Mouse (Mus musculus): Measurements from ENCODE around the gene Fus. TPM values are rescaled to one million over a fixed set of nuclear protein-coding genes. Genes with fewer than 3 reads are reported as not detected.
"Not testable (repeated sequence)": the region's sequence is repeated elsewhere in the genome, so short reads cannot be mapped to it uniquely, and the experiment has no call there.

Fus gene
- polyA plus RNA-seq, 1 experiment from 2014 or later, result 120 TPM

DNA sequence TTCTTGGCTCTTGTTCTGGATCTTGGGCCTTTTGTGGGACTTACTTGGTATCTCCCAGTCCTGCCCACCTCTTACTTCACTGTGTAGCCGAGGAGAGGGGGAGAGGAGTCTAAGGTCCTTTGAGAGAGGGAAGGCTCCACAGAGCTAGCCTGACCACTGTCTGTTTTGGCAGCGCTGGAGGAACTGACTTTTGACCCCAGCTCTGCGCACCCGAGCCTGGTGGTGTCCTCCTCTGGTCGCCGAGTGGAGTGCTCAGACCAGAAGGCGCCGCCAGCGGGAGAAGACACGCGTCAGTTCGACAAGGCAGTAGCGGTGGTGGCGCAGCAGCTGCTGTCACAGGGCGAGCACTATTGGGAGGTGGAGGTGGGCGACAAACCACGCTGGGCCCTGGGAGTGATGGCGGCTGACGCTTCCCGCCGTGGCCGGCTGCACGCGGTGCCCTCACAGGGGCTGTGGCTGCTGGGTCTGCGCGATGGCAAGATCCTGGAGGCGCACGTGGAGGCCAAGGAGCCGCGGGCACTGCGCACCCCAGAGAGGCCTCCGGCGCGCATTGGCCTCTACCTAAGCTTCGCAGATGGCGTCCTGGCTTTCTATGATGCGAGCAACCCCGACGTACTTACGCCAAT, 42.6 kb downstream of the Fus start:
- Histone ChIP-seq H3K4me2 (peak overlapping the region; percentile 35; the same call in 1 of the 2 replicates), H3K4me3 (replicated peaks) (no peak overlapping the region), H3K4me1 (replicated peaks) (0 out of 2 replicates have a peak, but pooled peaks cover 5% of the 10 kb centered on the region), H3K36me3 (replicated peaks) (no peaks in the 10 kb centered on the region), H3K9me3 (replicated peaks) (no peaks in the 10 kb centered on the region), H3K27ac (replicated peaks) (no peak overlapping the region), H3K9ac (no peak overlapping the region), H3K27me3 (no peaks in the 10 kb centered on the region; the same call in 1 of the 2 replicates)
- no peak for ATAC-seq (ENCODE audit: insufficient read depth)
- 54% methylated on average over 40 of the region's 40 CpGs for WGBS (ENCODE audit: insufficient replicate concordance)

DNA sequence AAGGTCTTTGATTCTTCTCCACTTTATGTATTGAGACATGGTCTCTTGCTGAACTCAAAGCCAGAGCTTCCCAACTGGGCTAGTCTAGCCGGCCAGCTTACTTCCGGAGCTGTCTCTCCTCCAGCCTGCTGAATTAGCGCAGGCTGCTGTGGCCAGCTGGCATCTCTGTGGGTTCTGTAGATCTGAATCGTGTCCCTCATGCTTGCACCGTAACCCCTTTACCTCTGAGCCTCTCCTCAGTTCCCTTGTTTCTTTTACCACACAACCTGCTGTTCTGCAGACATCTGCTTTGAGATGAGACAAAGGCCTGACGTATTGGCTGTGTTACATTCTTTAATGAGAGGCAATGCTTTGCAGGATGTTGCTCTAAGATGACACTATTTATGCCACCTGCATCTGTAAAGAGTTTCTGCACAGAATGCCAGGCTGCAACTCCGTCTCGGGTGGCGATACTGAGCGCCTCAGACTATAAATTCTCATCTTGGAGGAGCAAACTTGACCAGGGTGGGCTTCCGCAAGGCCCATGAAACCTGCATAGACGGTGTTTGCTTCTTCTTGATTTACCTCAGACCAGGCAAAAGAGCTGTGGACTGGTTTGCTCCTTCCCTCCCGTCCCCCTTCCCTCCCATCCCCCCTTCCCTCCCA, 45.0 kb downstream of the Fus start:
- Histone ChIP-seq H3K27ac (replicated peaks) (no peak overlapping the region), H3K36me3 (replicated peaks) (no peaks in the 10 kb centered on the region), H3K4me1 (replicated peaks) (0 out of 2 replicates have a peak, but pooled peaks cover 5% of the 10 kb centered on the region), H3K4me2 (no peak overlapping the region), H3K9me3 (replicated peaks) (no peaks in the 10 kb centered on the region), H3K4me3 (replicated peaks) (no peak overlapping the region), H3K9ac (no peak overlapping the region), H3K27me3 (no peaks in the 10 kb centered on the region; the same call in 1 of the 2 replicates)
- 62% methylated on average over 13 of the region's 13 CpGs for WGBS (ENCODE audit: insufficient replicate concordance)
- ATAC-seq (ENCODE audit: insufficient read depth), result no peak

DNA sequence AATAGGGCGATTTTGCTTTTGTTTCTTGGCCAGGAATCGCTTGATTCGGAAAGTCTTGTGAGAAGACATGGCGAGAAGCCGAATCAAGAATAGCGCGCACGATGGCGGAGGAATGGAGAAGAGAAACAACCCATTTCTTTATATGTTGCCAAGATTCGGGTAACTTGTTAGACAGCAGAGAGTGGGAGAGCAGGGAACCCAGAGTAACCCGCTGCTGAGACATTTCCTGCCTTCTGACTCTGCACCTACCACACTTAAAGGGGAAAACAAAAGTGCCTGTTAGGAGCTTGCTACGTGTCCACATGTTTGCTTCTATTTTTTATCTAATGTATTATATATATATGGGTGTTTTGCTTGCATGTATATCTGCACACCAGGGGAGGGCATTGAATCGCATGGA, 45.9 kb downstream of the Fus start:
- 72% methylated on average over 13 of the region's 13 CpGs for WGBS (ENCODE audit: insufficient replicate concordance)
- no peak overlapping the region for H3K4me2 ChIP-seq
- no peak overlapping the region for H3K4me3 ChIP-seq (replicated peaks)
- no peaks in the 10 kb centered on the region for H3K27me3 ChIP-seq
- no peak overlapping the region for H3K27ac ChIP-seq (replicated peaks)
- no peaks in the 10 kb centered on the region for H3K36me3 ChIP-seq (replicated peaks)
- no peak overlapping the region for H3K9ac ChIP-seq
- no peaks in the 10 kb centered on the region for H3K9me3 ChIP-seq (replicated peaks)
- 0 out of 2 replicates have a peak, but pooled peaks cover 5% of the 10 kb centered on the region for H3K4me1 ChIP-seq (replicated peaks)
- ATAC-seq (ENCODE audit: insufficient read depth), result no peak

DNA sequence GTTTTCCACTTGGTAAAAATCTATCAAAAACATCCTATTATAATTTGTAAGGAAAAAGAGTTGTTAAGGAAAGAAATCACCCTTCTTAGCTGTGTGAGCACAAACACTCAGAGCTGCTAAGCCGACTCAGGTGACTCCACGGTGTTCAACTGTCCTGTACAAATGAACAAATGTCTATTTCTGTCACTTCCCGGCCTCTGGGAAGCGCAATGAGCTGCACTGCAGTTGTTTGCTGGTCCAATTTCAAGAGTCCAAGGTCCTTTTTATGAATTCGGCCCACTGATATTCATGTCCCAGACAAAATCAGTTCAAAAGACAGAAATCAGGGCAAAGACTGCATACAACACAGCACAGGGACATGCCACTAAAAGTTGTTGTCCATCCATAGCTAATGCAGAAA, 48.9 kb downstream of the Fus start:
- H3K27ac ChIP-seq (replicated peaks); ATAC-seq (ENCODE audit: insufficient read depth); H3K27me3 ChIP-seq; H3K4me2 ChIP-seq; H3K9ac ChIP-seq; H3K36me3 ChIP-seq (replicated peaks); H3K4me3 ChIP-seq (replicated peaks); H3K4me1 ChIP-seq (replicated peaks); H3K9me3 ChIP-seq (replicated peaks): not testable (repeated sequence)
- WGBS (ENCODE audit: insufficient replicate concordance), result 48% methylated on average over 5 of the region's 5 CpGs

DNA sequence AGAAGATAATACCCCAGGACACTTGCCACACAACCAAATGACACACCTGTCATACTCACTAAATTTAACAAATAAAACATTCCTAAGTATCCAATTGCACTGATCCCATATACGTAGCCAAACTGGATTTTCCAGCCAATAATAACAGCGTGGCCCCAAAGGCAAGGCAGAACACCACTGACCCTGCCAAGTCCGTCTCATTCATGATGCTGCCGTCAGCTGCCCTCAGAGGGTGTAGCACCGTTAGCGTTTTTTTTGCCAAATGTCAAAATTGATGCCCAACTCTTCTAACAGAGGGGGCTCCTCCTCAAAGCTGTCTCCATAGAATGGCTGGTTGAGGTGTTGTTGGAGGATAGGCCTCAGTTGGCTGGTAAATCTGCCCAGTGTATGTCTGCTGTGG, 49.4 kb downstream of the Fus start:
- Histone ChIP-seq H3K9ac (no peak overlapping the region), H3K27me3 (no peaks in the 10 kb centered on the region), H3K36me3 (replicated peaks) (no peaks in the 10 kb centered on the region), H3K4me3 (replicated peaks) (no peak overlapping the region), H3K4me1 (replicated peaks) (no peaks in the 10 kb centered on the region), H3K9me3 (replicated peaks) (no peaks in the 10 kb centered on the region), H3K27ac (replicated peaks) (no peak overlapping the region), H3K4me2 (no peak overlapping the region)
- no peak for ATAC-seq (ENCODE audit: insufficient read depth)
- WGBS (ENCODE audit: insufficient replicate concordance), result 79% methylated on average over 6 of the region's 6 CpGs

DNA sequence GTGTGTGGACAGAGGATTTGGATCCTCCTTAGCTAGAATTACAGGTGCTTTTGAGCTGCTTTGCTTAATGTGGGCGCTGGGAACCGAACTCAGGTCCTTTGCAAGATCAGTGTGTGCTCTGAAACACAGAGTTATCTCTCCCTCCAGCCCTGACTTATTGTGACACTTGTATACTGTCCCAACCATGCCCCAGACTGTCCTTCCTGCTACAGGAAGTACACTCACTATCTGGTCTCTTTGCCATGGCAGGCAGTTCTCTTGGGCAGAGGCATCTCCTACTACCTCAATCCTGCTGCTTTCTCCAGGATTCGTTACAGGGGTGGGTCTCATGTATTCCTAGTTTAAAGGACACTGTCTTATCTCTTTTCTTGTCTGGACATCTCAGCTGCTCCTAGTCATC, 51.0 kb downstream of the Fus start:
- 55% methylated on average over 3 of the region's 3 CpGs for WGBS (ENCODE audit: insufficient replicate concordance)
- no peak for ATAC-seq (ENCODE audit: insufficient read depth)
- H3K4me1 ChIP-seq (replicated peaks), result no peaks in the 10 kb centered on the region
- no peak overlapping the region for H3K9ac ChIP-seq
- H3K27ac ChIP-seq (replicated peaks), result no peak overlapping the region
- no peaks in the 10 kb centered on the region for H3K9me3 ChIP-seq (replicated peaks)
- H3K27me3 ChIP-seq, result no peaks in the 10 kb centered on the region
- H3K4me2 ChIP-seq, result no peak overlapping the region
- H3K36me3 ChIP-seq (replicated peaks), result no peaks in the 10 kb centered on the region
- no peak overlapping the region for H3K4me3 ChIP-seq (replicated peaks)

DNA sequence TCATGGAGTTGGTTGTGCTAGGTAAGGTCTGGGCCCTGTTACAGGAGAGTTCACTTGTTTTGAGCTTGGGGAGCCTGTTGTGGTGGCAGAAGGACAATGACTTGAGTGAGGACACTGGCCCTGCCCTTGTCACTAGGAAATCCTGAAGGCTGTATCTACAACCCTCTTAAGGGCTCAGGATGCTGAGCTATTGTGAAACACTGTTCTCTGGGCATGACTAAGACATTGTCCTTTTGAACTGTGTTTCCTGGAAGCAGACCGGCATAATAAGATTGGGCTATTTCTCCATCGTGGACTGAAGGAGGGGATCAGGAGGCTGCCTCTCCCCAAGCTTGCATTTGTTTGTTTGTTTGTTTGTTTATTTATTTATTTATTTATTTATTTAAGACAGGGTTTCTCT, 51.9 kb downstream of the Fus start:
- no peak overlapping the region for H3K4me2 ChIP-seq
- H3K36me3 ChIP-seq (replicated peaks), result no peaks in the 10 kb centered on the region
- no peak overlapping the region for H3K4me3 ChIP-seq (replicated peaks)
- no peaks in the 10 kb centered on the region for H3K9me3 ChIP-seq (replicated peaks)
- no peak overlapping the region for H3K9ac ChIP-seq
- no peak overlapping the region for H3K27ac ChIP-seq (replicated peaks)
- WGBS (ENCODE audit: insufficient replicate concordance), result 39% methylated on average over 2 of the region's 2 CpGs
- H3K27me3 ChIP-seq, result no peaks in the 10 kb centered on the region
- ATAC-seq (ENCODE audit: insufficient read depth), result no peak
- H3K4me1 ChIP-seq (replicated peaks), result no peaks in the 10 kb centered on the region

DNA sequence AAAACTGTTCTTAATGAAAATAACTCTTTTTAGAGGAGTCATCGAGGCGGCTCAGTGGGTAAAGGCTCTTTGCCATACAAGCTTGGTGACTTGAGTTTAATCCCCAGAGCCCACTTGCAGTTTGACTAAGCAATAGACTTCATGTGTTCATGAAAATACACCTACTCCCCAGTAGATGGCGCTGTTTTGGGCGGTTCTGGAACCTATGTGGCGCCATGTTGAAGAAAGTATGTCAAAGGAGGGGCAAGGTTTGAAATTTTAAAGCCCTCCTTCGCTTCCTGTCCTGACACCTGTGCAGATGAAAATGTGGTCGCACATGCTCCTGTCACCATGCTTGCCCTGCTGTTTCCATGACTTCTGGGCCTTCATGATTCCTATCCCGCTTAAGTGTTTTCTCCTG, 55.7 kb downstream of the Fus start:
- Histone ChIP-seq H3K36me3 (replicated peaks) (no peaks in the 10 kb centered on the region), H3K4me2 (no peak overlapping the region), H3K4me3 (replicated peaks) (no peak overlapping the region), H3K4me1 (replicated peaks) (no peaks in the 10 kb centered on the region; the same call in 1 of the 2 replicates), H3K27me3 (no peaks in the 10 kb centered on the region), H3K9ac (no peak overlapping the region), H3K9me3 (replicated peaks) (no peaks in the 10 kb centered on the region), H3K27ac (replicated peaks) (no peak overlapping the region)
- 56% methylated on average over 8 of the region's 8 CpGs for WGBS (ENCODE audit: insufficient replicate concordance)
- no peak for ATAC-seq (ENCODE audit: insufficient read depth)

DNA sequence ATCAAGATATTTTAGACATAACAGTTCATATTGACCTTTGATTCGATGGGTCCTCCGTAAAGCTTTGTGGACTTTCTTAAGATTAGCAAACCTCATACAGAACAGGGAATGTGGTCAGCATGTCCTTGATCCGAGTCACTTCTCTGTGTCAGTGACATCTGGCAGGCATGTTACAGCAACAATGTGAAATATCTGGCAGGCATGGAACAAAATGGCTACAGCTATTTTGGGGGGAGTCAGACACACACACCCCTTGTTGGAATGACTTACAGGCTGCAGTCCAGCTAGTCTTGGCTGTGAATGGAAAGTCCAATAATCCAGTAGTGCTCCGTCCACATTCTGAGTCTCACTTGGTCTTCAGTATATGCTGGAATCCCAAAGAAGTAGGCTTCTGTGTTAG, 56.3 kb downstream of the Fus start:
- H3K4me1 ChIP-seq (replicated peaks), result no peaks in the 10 kb centered on the region; the same call in 1 of the 2 replicates
- no peaks in the 10 kb centered on the region for H3K27me3 ChIP-seq
- no peak overlapping the region for H3K27ac ChIP-seq (replicated peaks)
- WGBS (ENCODE audit: insufficient replicate concordance), result 72% methylated on average over 4 of the region's 4 CpGs
- no peak overlapping the region for H3K4me3 ChIP-seq (replicated peaks)
- no peaks in the 10 kb centered on the region for H3K36me3 ChIP-seq (replicated peaks)
- no peaks in the 10 kb centered on the region for H3K9me3 ChIP-seq (replicated peaks)
- no peak overlapping the region for H3K9ac ChIP-seq
- no peak for ATAC-seq (ENCODE audit: insufficient read depth)
- no peak overlapping the region for H3K4me2 ChIP-seq

DNA sequence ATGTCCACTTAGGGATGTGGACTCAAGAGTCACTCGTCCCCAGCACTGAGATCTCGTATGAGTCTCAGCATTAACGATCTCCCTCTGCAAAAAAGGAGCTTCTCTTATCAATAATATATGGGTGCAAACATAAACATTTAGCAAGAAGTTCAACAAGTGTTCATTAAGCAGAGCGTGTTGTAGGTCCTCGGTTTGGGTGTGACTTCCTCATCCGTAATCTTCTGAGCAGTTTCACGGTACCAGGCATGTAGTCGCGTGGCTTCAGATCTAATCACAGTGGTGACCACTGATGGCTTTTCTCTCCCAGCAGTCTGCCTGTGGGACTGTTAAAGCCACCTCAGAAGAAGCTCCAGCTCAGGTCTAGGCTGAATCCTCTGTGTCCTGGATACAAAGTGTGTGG, 57.1 kb downstream of the Fus start:
- H3K27ac ChIP-seq (replicated peaks), result no peak overlapping the region
- ATAC-seq (ENCODE audit: insufficient read depth), result no peak
- H3K9ac ChIP-seq, result no peak overlapping the region
- no peaks in the 10 kb centered on the region for H3K9me3 ChIP-seq (replicated peaks)
- no peaks in the 10 kb centered on the region for H3K27me3 ChIP-seq
- no peak overlapping the region for H3K4me2 ChIP-seq
- 54% methylated on average over 9 of the region's 9 CpGs for WGBS (ENCODE audit: insufficient replicate concordance)
- H3K4me1 ChIP-seq (replicated peaks), result no peaks in the 10 kb centered on the region; the same call in 1 of the 2 replicates
- H3K4me3 ChIP-seq (replicated peaks), result no peak overlapping the region
- no peaks in the 10 kb centered on the region for H3K36me3 ChIP-seq (replicated peaks)

DNA sequence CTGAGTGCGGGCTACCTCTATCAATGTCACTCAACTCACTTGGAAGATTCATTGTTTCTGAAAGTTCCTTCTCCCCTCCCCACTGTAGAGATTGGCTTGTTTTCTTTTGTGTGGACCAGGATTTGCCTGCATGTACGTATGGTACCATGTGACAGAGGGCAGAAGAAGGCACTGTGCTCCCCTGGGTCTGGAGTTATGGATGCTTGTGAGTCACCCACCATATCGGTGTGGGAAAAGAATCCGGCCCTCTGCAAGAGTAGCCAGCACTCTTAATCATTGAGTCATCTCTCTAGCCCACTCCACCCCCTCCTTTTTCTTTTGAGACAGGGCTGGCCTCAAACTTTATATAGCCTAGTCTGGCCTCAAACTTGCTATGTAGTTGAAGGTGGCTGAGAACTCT, 57.7 kb downstream of the Fus start:
- ATAC-seq (ENCODE audit: insufficient read depth), result no peak
- no peak overlapping the region for H3K27ac ChIP-seq (replicated peaks)
- H3K4me3 ChIP-seq (replicated peaks), result no peak overlapping the region
- no peaks in the 10 kb centered on the region for H3K36me3 ChIP-seq (replicated peaks)
- no peak overlapping the region for H3K9ac ChIP-seq
- no peaks in the 10 kb centered on the region for H3K9me3 ChIP-seq (replicated peaks)
- 71% methylated on average over 4 of the region's 4 CpGs for WGBS (ENCODE audit: insufficient replicate concordance)
- no peaks in the 10 kb centered on the region; the same call in 1 of the 2 replicates for H3K4me1 ChIP-seq (replicated peaks)
- H3K4me2 ChIP-seq, result no peak overlapping the region
- H3K27me3 ChIP-seq, result no peaks in the 10 kb centered on the region

DNA sequence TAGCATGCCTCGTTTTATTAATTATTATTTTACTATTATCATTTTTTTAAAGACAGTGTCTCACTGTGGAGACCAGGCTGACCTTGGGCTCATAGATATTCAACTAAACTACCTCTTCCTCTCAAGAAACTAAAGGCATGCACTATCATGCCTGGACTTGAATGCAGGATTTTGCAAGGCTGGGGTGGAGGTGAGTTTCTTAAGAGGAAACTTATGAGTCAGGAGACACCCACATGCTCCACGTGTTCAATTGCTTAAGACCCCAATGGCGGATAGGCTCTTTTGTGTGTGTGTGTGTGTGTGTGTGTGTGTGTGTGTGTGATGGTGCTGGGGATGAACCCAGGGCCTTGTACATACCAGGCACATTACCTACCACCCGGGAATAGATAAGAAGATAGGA, 58.1 kb downstream of the Fus start:
- H3K4me2 ChIP-seq, result no peak overlapping the region
- H3K9ac ChIP-seq, result no peak overlapping the region
- no peaks in the 10 kb centered on the region for H3K36me3 ChIP-seq (replicated peaks)
- no peaks in the 10 kb centered on the region for H3K27me3 ChIP-seq
- WGBS (ENCODE audit: insufficient replicate concordance), result 67% methylated on average over 4 of the region's 4 CpGs
- H3K27ac ChIP-seq (replicated peaks), result no peak overlapping the region
- H3K4me3 ChIP-seq (replicated peaks), result no peak overlapping the region
- H3K4me1 ChIP-seq (replicated peaks), result no peaks in the 10 kb centered on the region; the same call in 1 of the 2 replicates
- H3K9me3 ChIP-seq (replicated peaks), result no peaks in the 10 kb centered on the region
- no peak for ATAC-seq (ENCODE audit: insufficient read depth)
